Mouse (Mus musculus) liver (tissue): Measurements from ENCODE around the gene Hist1h3g.

Source experiments
- DNase-seq: peaks from one replicate; pipeline ENCODE4 v3.0.0-alpha.2; 2020; ENCODE audit warnings: mixed read lengths

The Hist1h3g gene

GRCm38 (mm10) chr13:23515826-23516620 lies 19.2 kb upstream of the Hist1h3g start:
- no peak for DNase-seq

GRCm38 (mm10) chr13:23516822-23517602 lies 18.2 kb upstream of the Hist1h3g start:
- peak; percentile 84 for DNase-seq

- DNase-seq: peak; percentile 93
Measured at GRCm38 (mm10) chr13:23517603-23518294, 17.5 kb upstream of the Hist1h3g start.

- no peak for DNase-seq
Measured at GRCm38 (mm10) chr13:23518295-23518603, 17.0 kb upstream of the Hist1h3g start.

GRCm38 (mm10) chr13:23518885-23519284 lies 16.3 kb upstream of the Hist1h3g start:
- DNase-seq: peak; percentile 87

GRCm38 (mm10) chr13:23519416-23519815 lies 15.8 kb upstream of the Hist1h3g start:
- peak; percentile 85 for DNase-seq

- DNase-seq: peak; percentile 87
Measured at GRCm38 (mm10) chr13:23521703-23522102, 13.5 kb upstream of the Hist1h3g start.

- DNase-seq: no peak
Measured at GRCm38 (mm10) chr13:23523976-23524375, 11.2 kb upstream of the Hist1h3g start.

GRCm38 (mm10) chr13:23524654-23525053 lies 10.6 kb upstream of the Hist1h3g start:
- peak; percentile 90 for DNase-seq

- DNase-seq: no peak
Measured at GRCm38 (mm10) chr13:23525901-23526300, 9.3 kb upstream of the Hist1h3g start.

GRCm38 (mm10) chr13:23526312-23526711 lies 8.9 kb upstream of the Hist1h3g start:
- DNase-seq: peak; percentile 90

GRCm38 (mm10) chr13:23529005-23529404 lies 6.2 kb upstream of the Hist1h3g start:
- no peak for DNase-seq

- DNase-seq: no peak
Measured at GRCm38 (mm10) chr13:23529480-23530165, 5.6 kb upstream of the Hist1h3g start.

GRCm38 (mm10) chr13:23530181-23530900 lies 4.9 kb upstream of the Hist1h3g start:
- peak; percentile 75 for DNase-seq

GRCm38 (mm10) chr13:23530901-23531875 lies 4.0 kb upstream of the Hist1h3g start, which contains the start of gene Hist1h4h:
Gene Hist1h4h (plus strand): TSS chr13:23531050.
- DNase-seq: peak; percentile 96

- DNase-seq: peak; percentile 53
Measured at GRCm38 (mm10) chr13:23532262-23533075, 2.8 kb upstream of the Hist1h3g start.

GRCm38 (mm10) chr13:23533560-23534367 lies 1.5 kb upstream of the Hist1h3g start, which contains the start of gene Hist1h2af:
Gene Hist1h2af (plus strand): TSS chr13:23533906.
- DNase-seq: peak; percentile 87

- peak; percentile 54 for DNase-seq
Measured at GRCm38 (mm10) chr13:23534368-23535131, 672 bp upstream of the Hist1h3g start.
